ENCODE assay signal across 8 mouse cellular contexts in genomic region chr8:84913960-84914359, GRCm38 (mm10). TPM values are rescaled to one million over a fixed set of nuclear protein-coding genes. Genes with fewer than 3 reads are reported as not detected.
DNase-seq lines count a peak whose midpoint lies in the region; ATAC-seq and TF ChIP-seq lines count a peak whose summit lies in the region.

No protein-coding gene starts in this region.

- peak overlapping the region; percentile 44; the same call in 1 of the 2 replicates for H3K27ac ChIP-seq in cerebellum, adult 2 months (ENCODE audit: insufficient read depth, low read length)
- H3K27ac ChIP-seq in midbrain, embryonic 14.5 days (replicated peaks; ENCODE audit: low read depth, low read length): no peak overlapping the region
- no peak overlapping the region for H3K27ac ChIP-seq in midbrain, embryonic 11.5 days (ENCODE audit: low read depth, low read length)
- no peak overlapping the region for H3K27ac ChIP-seq in kidney, embryonic 16.5 days (ENCODE audit: low read length)

- H3K4me3 ChIP-seq in cerebellum, adult 2 months (replicated peaks; ENCODE audit: insufficient read depth, low read depth, low read length): peak overlapping the region; percentile 25
- H3K4me3 ChIP-seq in midbrain, embryonic 14.5 days (replicated peaks; ENCODE audit: low read depth, low read length): no peak overlapping the region
- no peak overlapping the region for H3K4me3 ChIP-seq in midbrain, embryonic 11.5 days (ENCODE audit: low read depth, low read length)
- peak overlapping the region; percentile 48 for H3K4me3 ChIP-seq in kidney, embryonic 16.5 days (ENCODE audit: low read length)

- WGBS in cerebellum, adult 2 months: 34% methylated on average over 4 of the region's 4 CpGs
- WGBS in midbrain, embryonic 14.5 days: 35% methylated on average over 4 of the region's 4 CpGs
- 25% methylated on average over 4 of the region's 4 CpGs for WGBS in midbrain, embryonic 11.5 days
- 31% methylated on average over 4 of the region's 4 CpGs for WGBS in kidney, embryonic 16.5 days

- peak in 1 of 2 experiments; percentile 49 for DNase-seq in cerebellum, adult 2 months
- no peak for DNase-seq in cerebellum, adult 18-20 months
- peak; percentile 68 for DNase-seq in midbrain, embryonic 14.5 days
- DNase-seq in midbrain, embryonic 11.5 days (ENCODE audit: low spot score, missing footprints): no peak
- no peak for DNase-seq in gastrocnemius, adult 18-20 months (ENCODE audit: low spot score)
- DNase-seq in layer of hippocampus, postnatal 25 days (ENCODE audit: extremely low spot score in 1 of 2, low spot score in 1 of 2): no peak

- no peak for TF ChIP-seq POLR2A in cerebellum, adult 2 months (IDR thresholded peaks at IDR 0.05; ENCODE audit: borderline replicate concordance, insufficient read depth, low read length)

- peaks cover 89% of the 10 kb centered on the region for H3K36me3 ChIP-seq in midbrain, embryonic 14.5 days (ENCODE audit: control insufficient read depth, insufficient read depth, low read length)
- no peaks in the 10 kb centered on the region for H3K36me3 ChIP-seq in midbrain, embryonic 11.5 days (ENCODE audit: control insufficient read depth, insufficient read depth, low read length)
- H3K36me3 ChIP-seq in kidney, embryonic 16.5 days (ENCODE audit: insufficient read depth, low read length): no peaks in the 10 kb centered on the region

- H3K9me3 ChIP-seq in midbrain, embryonic 14.5 days (ENCODE audit: control insufficient read depth, low read length): no peaks in the 10 kb centered on the region
- no peaks in the 10 kb centered on the region for H3K9me3 ChIP-seq in midbrain, embryonic 11.5 days (ENCODE audit: control insufficient read depth, low read length)
- 0 out of 2 replicates have a peak, but pooled peaks cover 2% of the 10 kb centered on the region for H3K9me3 ChIP-seq in kidney, embryonic 16.5 days (ENCODE audit: low read length)

- ATAC-seq in midbrain, embryonic 14.5 days (ENCODE audit: low FRiP score, low TSS enrichment): no peak
- no peak for ATAC-seq in midbrain, embryonic 11.5 days (ENCODE audit: low FRiP score)
- ATAC-seq in kidney, embryonic 16.5 days (ENCODE audit: low FRiP score, low TSS enrichment): no peak
- ATAC-seq in megakaryocyte progenitor cell, adult 5-6 weeks (replicated peaks; ENCODE audit: poor library complexity): peak; percentile 54

- H3K4me1 ChIP-seq in cerebellum, adult 2 months (ENCODE audit: control insufficient read depth, insufficient read depth, low read length): peaks cover 38% of the 10 kb centered on the region
- H3K4me1 ChIP-seq in midbrain, embryonic 14.5 days (ENCODE audit: control insufficient read depth, insufficient read depth, low read length): 0 out of 2 replicates have a peak, but pooled peaks cover 1% of the 10 kb centered on the region
- peaks cover 10% of the 10 kb centered on the region for H3K4me1 ChIP-seq in midbrain, embryonic 11.5 days (ENCODE audit: control insufficient read depth, insufficient read depth, low read length)
- H3K4me1 ChIP-seq in kidney, embryonic 16.5 days (ENCODE audit: insufficient read depth, low read length): peaks cover 10% of the 10 kb centered on the region

- TF ChIP-seq CTCF in cerebellum, adult 2 months (IDR thresholded peaks at IDR 0.05; ENCODE audit: borderline replicate concordance, insufficient read depth, low read depth, low read length): peak; percentile 41; the same call in 1 of the 2 replicates

- no peaks in the 10 kb centered on the region for H3K27me3 ChIP-seq in cerebellum, adult 2 months (ENCODE audit: control insufficient read depth, insufficient read depth, low read length)
- peaks cover 34% of the 10 kb centered on the region for H3K27me3 ChIP-seq in midbrain, embryonic 14.5 days (ENCODE audit: control insufficient read depth, insufficient read depth, low read length)
- peaks cover 47% of the 10 kb centered on the region for H3K27me3 ChIP-seq in midbrain, embryonic 11.5 days (ENCODE audit: control insufficient read depth, insufficient read depth, low read length)
- H3K27me3 ChIP-seq in kidney, embryonic 16.5 days (ENCODE audit: insufficient read depth, low read length): peaks cover 46% of the 10 kb centered on the region

- H3K4me2 ChIP-seq in midbrain, embryonic 14.5 days (ENCODE audit: low read length): no peak overlapping the region
- no peak overlapping the region for H3K4me2 ChIP-seq in midbrain, embryonic 11.5 days
- H3K4me2 ChIP-seq in kidney, embryonic 16.5 days (replicated peaks; ENCODE audit: low read depth, low read length): peak overlapping the region; percentile 80; the same call in 1 of the 2 replicates

- H3K9ac ChIP-seq in midbrain, embryonic 14.5 days (replicated peaks; ENCODE audit: low read length): no peak overlapping the region
- no peak overlapping the region for H3K9ac ChIP-seq in midbrain, embryonic 11.5 days (ENCODE audit: low read length)
- no peak overlapping the region for H3K9ac ChIP-seq in kidney, embryonic 16.5 days (replicated peaks; ENCODE audit: low read length)

RNA-seq across cellular contexts. Expression of gene Dnase2a, which starts 5.6 kb away (rescaled TPM):
- 9.1 and 10.5 TPM in 2 replicates for polyA plus RNA-seq in cerebellum, adult 2 months (2012; rRNA removed)
- 4.0 and 5.4 TPM in 2 replicates for polyA plus RNA-seq in midbrain, embryonic 14.5 days (2014; fragmentation: Nextera tagmentation; extraction: Ambion mirVana)
- 4.3 and 4.6 TPM in 2 replicates for polyA plus RNA-seq in midbrain, embryonic 11.5 days (2014; fragmentation: Nextera tagmentation; extraction: Ambion mirVana)
- polyA plus RNA-seq in kidney, embryonic 16.5 days (2015; fragmentation: Nextera tagmentation; extraction: Ambion mirVana): 10.2 and 10.6 TPM in 2 replicates
- total RNA-seq in megakaryocyte progenitor cell, adult 5-6 weeks (2015): 16.8 and 23.7 TPM in 2 replicates
- total RNA-seq in megakaryocyte progenitor cell, adult 5-6 weeks (2017): 52.7 and 73.5 TPM in 2 replicates
- total RNA-seq in gastrocnemius, adult 18-20 months (2021): 1 to 10 TPM; 6.1 to 6.8 TPM
- 1 to 10 TPM; 3.7 to 4.3 TPM for total RNA-seq in layer of hippocampus, postnatal 25 days (2021)

RNA-seq across cellular contexts. Expression of gene Klf1, which starts 12.2 kb away (rescaled TPM):
- polyA plus RNA-seq in cerebellum, adult 2 months (2012; rRNA removed): 0.31 and 0.41 TPM in 2 replicates
- 0.19 and 0.63 TPM in 2 replicates for polyA plus RNA-seq in midbrain, embryonic 14.5 days (2014; fragmentation: Nextera tagmentation; extraction: Ambion mirVana)
- polyA plus RNA-seq in midbrain, embryonic 11.5 days (2014; fragmentation: Nextera tagmentation; extraction: Ambion mirVana): 13.7 and 14.4 TPM in 2 replicates
- 2.4 and 2.8 TPM in 2 replicates for polyA plus RNA-seq in kidney, embryonic 16.5 days (2015; fragmentation: Nextera tagmentation; extraction: Ambion mirVana)
- 12.3 and 22.4 TPM in 2 replicates for total RNA-seq in megakaryocyte progenitor cell, adult 5-6 weeks (2015)
- 14.0 and 30.8 TPM in 2 replicates for total RNA-seq in megakaryocyte progenitor cell, adult 5-6 weeks (2017)
- total RNA-seq in gastrocnemius, adult 18-20 months (2021): not detected
- total RNA-seq in layer of hippocampus, postnatal 25 days (2021): under 1 TPM in 1 of 2 experiments, not detected in 1; 0.17 TPM

RNA-seq across cellular contexts. Expression of gene Gcdh, which starts 20.2 kb away (rescaled TPM):
- 88.2 and 95.2 TPM in 2 replicates for polyA plus RNA-seq in cerebellum, adult 2 months (2012; rRNA removed)
- polyA plus RNA-seq in midbrain, embryonic 14.5 days (2014; fragmentation: Nextera tagmentation; extraction: Ambion mirVana): 22.4 and 25.9 TPM in 2 replicates
- polyA plus RNA-seq in midbrain, embryonic 11.5 days (2014; fragmentation: Nextera tagmentation; extraction: Ambion mirVana): 24.6 and 31.8 TPM in 2 replicates
- 61.2 and 70.4 TPM in 2 replicates for polyA plus RNA-seq in kidney, embryonic 16.5 days (2015; fragmentation: Nextera tagmentation; extraction: Ambion mirVana)
- 17.4 and 19.0 TPM in 2 replicates for total RNA-seq in megakaryocyte progenitor cell, adult 5-6 weeks (2015)
- total RNA-seq in megakaryocyte progenitor cell, adult 5-6 weeks (2017): 27.8 TPM in 2 replicates
- 10 to 100 TPM; 33.7 to 38.2 TPM for total RNA-seq in gastrocnemius, adult 18-20 months (2021)
- 10 to 100 TPM; 32.4 to 39.7 TPM for total RNA-seq in layer of hippocampus, postnatal 25 days (2021)

RNA-seq across cellular contexts. Expression of gene Mast1, which starts 23.2 kb away (rescaled TPM):
- polyA plus RNA-seq in cerebellum, adult 2 months (2012; rRNA removed): 115 and 129 TPM in 2 replicates
- 69.5 and 69.9 TPM in 2 replicates for polyA plus RNA-seq in midbrain, embryonic 14.5 days (2014; fragmentation: Nextera tagmentation; extraction: Ambion mirVana)
- 8.8 and 10.2 TPM in 2 replicates for polyA plus RNA-seq in midbrain, embryonic 11.5 days (2014; fragmentation: Nextera tagmentation; extraction: Ambion mirVana)
- 0.34 and 0.54 TPM in 2 replicates for polyA plus RNA-seq in kidney, embryonic 16.5 days (2015; fragmentation: Nextera tagmentation; extraction: Ambion mirVana)
- total RNA-seq in megakaryocyte progenitor cell, adult 5-6 weeks (2015): not detected in 2 replicates
- total RNA-seq in megakaryocyte progenitor cell, adult 5-6 weeks (2017): 0.03 TPM in 1 of 2 replicates, not detected in the other
- total RNA-seq in gastrocnemius, adult 18-20 months (2021): under 1 TPM in 1 of 2 experiments, not detected in 1; 0.07 TPM
- total RNA-seq in layer of hippocampus, postnatal 25 days (2021): 100 to 1,000 TPM in 1 of 2 experiments, 10 to 100 TPM in 1; 75.7 to 100 TPM

RNA-seq across cellular contexts. Expression of gene Rtbdn, which starts 32.8 kb away (rescaled TPM):
- 6.8 and 7.9 TPM in 2 replicates for polyA plus RNA-seq in cerebellum, adult 2 months (2012; rRNA removed)
- 0.99 and 1.4 TPM in 2 replicates for polyA plus RNA-seq in midbrain, embryonic 14.5 days (2014; fragmentation: Nextera tagmentation; extraction: Ambion mirVana)
- polyA plus RNA-seq in midbrain, embryonic 11.5 days (2014; fragmentation: Nextera tagmentation; extraction: Ambion mirVana): 0.15 TPM in 1 of 2 replicates, not detected in the other
- 0.19 and 0.30 TPM in 2 replicates for polyA plus RNA-seq in kidney, embryonic 16.5 days (2015; fragmentation: Nextera tagmentation; extraction: Ambion mirVana)
- not detected in 2 replicates for total RNA-seq in megakaryocyte progenitor cell, adult 5-6 weeks (2015)
- total RNA-seq in megakaryocyte progenitor cell, adult 5-6 weeks (2017): not detected in 2 replicates
- total RNA-seq in gastrocnemius, adult 18-20 months (2021): not detected
- total RNA-seq in layer of hippocampus, postnatal 25 days (2021): 1 to 10 TPM in 1 of 2 experiments, under 1 TPM in 1; 0.47 to 1.3 TPM

Comparison
In these comparisons a context has a peak if more than half of its experiments do, and no peak if none do; other contexts are left out.
1. H3K4me3 ChIP-seq: peak in cerebellum, adult 2 months (single experiment) and kidney, embryonic 16.5 days (single experiment); none in midbrain, embryonic 14.5 days (single experiment) and midbrain, embryonic 11.5 days (single experiment).